Mouse (Mus musculus): ENCODE measurements around the gene Naa15.

Naa15 gene

GRCm38 (mm10) chr3:51393651-51394050 lies 21.3 kb upstream of the Naa15 start:
- no peak for DNase-seq (ENCODE audit: low read depth, low spot score)

DNA sequence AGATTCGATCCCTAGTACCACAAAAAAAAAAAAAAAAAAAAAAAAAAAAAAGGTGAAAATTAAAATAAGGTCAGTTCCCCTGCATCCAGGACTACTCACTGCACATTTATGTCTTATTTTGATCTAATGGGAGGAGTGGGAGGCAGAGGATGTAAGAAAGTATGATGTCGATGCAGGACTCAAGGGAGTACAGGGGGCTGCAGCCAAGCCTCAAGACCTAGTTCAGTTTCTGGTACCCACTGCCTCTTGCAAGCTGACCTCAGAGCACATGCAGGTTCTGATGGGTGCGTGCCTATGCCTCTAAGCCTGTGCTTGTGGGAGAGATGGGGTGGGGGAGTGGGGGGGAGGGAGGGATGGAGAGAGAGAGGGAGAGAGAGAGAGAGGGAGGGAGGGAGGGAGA lies 20.1 kb upstream of the Naa15 start:
- no peak for DNase-seq (ENCODE audit: low read depth, low spot score)

DNA sequence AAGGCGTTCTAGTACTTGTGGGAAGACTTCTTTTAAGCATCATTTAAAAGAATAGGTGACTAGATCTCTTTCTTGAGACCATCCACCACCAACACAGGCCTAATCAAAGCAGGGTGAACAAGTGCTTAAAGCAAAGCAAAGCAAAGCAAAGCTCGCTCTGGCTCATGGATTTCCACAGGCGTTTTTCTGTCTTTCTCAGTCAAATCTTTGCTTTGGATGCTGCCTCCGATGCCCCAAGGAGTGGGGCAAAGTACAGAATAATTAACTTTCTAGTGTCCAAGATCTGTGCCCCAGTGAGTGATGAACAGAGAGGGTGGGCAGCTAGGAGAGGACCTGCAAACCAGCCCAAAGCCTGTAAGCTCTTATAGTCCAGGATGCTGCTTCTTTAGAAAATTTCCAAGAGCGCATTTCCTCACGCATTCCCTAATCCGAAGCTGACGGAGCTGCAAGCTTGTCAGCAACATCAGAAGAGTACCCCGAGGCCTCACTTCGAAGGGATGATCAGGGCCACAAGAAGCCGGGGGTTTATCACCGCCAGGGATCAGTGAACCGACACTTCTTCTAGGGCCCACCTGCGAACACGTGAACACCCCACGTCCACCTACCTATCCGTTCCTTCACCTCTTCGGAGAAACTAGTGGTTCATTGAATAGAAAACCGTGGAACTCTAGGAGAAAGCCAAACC lies 19.3 kb upstream of the Naa15 start:
- DNase-seq (ENCODE audit: low read depth, low spot score) = no peak

DNA sequence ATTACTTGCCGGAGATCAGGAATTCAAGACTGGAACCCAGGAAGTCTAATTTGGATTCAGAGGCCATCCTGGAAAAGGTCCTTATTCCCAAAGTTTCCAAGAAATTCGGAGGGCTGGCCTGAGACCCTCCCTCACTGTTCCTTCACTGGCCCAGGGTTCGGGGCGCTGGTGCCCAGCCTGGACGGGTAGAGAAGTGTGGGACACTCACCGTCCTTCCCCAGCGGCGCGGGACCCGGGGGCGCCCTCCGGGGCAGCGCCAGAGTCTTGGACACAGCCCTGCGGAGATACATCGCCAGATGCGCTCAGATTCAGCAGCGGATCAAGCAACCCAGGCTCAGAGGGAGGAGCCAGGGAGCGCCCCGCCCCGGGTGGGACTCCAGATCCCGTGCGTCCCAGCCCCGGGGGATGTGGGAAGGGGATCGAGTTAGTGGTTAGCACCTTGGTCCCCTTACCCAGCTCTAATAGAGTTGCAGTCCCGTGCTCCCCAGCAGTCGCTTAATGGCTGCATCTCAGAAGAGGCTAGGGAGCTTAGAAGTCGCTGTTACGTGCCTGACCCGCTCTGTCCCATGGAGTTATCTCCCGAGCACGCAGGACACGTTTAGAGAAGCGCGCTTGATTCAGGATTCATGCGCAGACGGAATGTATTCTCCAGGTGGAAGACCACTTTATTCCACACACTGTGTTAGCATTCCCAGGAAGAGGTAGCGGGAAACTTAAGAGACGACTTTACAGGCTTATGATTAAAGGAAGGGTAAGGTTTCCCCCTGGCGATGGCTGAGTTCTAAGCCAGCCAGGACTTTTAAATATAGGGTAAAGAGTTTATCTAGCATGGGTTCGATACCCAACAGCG lies 18.5 kb upstream of the Naa15 start, which contains the start of gene Mgarp:
TSS of gene Mgarp (minus strand) at position 520 of the 850 bp plus-strand sequence.
- DNase-seq (ENCODE audit: low read depth, low spot score) = peak; percentile 90

- peak; percentile 50 for DNase-seq (ENCODE audit: low read depth, low spot score)
Observed at GRCm38 (mm10) chr3:51397700-51398299, 17.1 kb upstream of the Naa15 start.

- DNase-seq (ENCODE audit: low read depth, low spot score) = peak; percentile 53
Observed at GRCm38 (mm10) chr3:51398667-51399066, 16.3 kb upstream of the Naa15 start.

GRCm38 (mm10) chr3:51399531-51399930 lies 15.4 kb upstream of the Naa15 start:
- no peak for DNase-seq (ENCODE audit: low read depth, low spot score)

DNA sequence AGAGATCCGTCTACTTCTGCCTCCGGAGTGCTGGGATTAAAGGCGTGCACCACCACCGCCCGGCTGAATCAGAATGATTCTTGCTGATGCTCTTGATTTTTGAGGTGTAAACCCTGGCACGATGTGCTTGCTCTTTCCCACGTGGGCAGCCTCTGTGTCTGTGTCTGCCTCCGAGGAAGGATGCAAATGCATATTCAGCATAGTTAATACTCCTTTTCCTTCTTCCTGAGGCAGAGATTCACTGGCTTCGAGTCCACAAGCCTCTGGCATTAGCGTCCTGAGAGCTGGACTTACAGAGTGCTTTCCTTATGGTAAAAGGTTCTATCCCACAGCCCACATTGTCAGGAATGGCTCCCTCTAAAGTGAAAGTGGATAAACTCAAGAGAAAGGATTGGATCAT lies 14.3 kb upstream of the Naa15 start:
- no peak for DNase-seq (ENCODE audit: low read depth, low spot score)

DNA sequence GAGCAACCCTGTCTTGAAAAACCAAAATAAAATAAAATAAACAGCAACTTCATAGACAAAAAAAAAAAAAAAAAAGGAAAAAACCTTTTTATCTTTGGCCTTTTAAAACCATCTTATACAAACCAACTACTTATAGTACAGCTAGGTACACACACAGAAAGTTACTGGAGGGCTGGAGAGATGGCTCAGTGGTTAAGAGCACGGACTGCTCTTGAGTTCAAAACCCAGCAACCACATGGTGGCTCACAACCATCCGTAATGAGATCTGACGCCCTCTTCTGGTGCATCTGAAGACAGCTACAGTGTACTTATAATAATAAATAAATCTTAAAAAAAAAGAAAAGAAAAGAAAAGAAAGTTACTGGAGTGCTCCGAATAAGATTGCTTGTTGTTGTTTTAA lies 12.9 kb upstream of the Naa15 start:
- DNase-seq (ENCODE audit: low read depth, low spot score) = peak; percentile 28

GRCm38 (mm10) chr3:51402628-51403027 lies 12.3 kb upstream of the Naa15 start:
- no peak for DNase-seq (ENCODE audit: low read depth, low spot score)

GRCm38 (mm10) chr3:51407870-51408560 lies 6.9 kb upstream of the Naa15 start:
- no peak for DNase-seq (ENCODE audit: low read depth, low spot score)

DNA sequence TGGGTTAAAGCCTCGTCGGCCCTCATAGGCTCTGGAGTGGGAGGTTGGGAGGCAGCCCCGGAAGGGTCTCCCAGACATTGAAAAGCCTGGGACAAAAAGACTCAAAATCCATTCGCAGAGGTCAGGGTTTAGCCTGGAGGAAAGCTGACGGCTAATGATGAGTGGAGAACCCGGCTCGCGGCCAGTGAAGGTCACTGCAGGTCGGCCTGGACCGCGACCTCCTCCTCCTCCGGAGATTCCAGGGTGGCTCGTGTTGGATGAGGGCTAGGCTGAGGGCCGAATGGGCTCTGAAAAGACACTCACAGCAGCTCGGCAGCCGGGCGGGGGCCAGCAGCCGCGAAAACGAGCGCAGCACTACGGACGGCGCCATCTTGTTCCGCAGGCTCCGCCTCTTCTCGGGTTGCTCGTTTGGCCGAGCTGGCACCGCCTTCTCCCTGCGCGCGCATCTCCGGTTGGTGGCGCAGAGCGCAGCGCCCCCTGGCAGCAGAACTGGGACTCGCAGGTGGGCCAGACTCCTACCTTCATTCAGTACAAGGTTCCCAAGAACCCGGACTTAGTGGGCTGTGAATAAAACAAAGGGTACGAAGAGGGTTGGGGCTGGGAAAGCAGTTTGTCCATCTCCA lies 6.3 kb upstream of the Naa15 start, which contains the start of gene Ndufc1:
TSS of gene Ndufc1 (minus strand) at position 428 of the 623 bp plus-strand sequence.
- DNase-seq (ENCODE audit: low read depth, low spot score) = peak; percentile 94

GRCm38 (mm10) chr3:51412457-51412856 lies 2.5 kb upstream of the Naa15 start:
- no peak for DNase-seq (ENCODE audit: low read depth, low spot score)

- no peak for DNase-seq (ENCODE audit: low read depth, low spot score)
Observed at GRCm38 (mm10) chr3:51413276-51413675, 1.7 kb upstream of the Naa15 start.

DNA sequence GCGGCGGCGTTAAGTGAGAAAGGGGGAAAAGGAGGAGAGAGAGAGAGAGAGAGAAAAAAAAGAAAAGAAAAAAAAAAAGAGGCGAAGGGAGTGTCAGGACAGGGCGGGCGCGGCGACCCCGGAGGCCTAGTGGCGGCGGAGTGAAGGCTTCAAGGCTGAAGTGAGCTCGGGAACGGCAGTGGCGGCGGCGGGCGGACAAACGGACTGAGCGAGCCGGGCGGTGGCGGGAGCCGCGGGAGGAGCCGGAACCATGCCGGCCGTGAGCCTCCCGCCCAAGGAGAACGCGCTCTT lies 1.1 kb downstream of the Naa15 start:
- DNase-seq (ENCODE audit: low read depth, low spot score) = no peak

DNA sequence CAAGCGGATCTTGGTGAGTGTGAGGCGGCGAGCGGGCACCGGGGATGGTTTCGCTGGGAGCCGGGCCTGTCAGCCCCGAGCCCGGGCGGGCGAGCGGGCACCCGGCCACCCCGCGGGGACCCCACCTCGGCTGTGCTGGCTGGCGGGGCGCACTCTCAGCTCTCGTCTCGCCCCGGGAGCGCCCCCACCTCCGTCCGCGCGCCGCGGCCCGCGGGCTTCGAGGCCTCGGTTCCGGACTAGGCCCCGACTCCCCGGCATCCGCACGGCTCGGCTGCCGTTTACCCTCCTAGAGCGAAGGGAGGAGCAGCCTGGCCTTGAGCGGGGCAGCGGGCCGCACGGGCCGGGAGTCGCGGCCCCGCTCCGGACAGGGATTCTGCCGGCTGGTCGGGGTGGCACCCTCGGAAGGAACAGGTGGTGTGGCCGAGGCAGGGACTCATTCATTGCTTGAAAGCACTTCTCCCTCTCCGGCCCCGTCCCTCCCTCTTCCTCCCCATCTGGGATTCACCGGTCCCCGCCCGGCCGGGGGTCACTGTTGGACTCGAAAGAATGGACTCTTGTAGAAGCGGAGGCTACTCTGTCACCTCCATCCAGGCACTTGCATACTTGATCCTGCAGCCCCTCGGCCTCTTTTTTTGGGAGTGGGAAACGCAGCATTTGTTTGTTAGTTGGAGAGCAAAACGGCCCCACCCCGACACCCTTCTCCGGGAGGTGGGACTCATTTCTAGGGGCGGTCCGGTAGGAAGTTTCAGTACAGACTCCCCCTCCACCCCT lies 1.6 kb downstream of the Naa15 start:
- peak; percentile 80 for DNase-seq (ENCODE audit: low read depth, low spot score)

- DNase-seq (ENCODE audit: low read depth, low spot score) = no peak
Observed at GRCm38 (mm10) chr3:51417135-51417458, 2.1 kb downstream of the Naa15 start.

DNA sequence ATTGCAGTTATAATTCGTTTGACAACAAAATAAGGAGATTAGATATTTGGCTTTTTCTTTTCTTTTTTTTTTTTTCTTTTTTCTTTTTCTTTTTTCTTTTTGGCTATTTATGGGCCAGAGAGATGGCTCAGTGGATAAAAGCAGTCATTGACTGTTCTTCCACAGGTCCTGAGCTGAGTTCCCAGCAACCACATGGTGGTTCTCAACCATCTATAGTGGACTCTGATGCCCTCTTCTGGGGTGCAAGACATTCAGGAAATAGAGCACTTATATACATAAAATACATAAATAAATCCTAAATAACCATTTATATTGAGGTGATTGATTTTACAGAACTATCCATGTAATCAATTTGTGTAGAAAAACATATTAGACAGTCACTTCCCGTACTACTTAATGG lies 2.5 kb downstream of the Naa15 start:
- DNase-seq (ENCODE audit: low read depth, low spot score) = no peak

DNA sequence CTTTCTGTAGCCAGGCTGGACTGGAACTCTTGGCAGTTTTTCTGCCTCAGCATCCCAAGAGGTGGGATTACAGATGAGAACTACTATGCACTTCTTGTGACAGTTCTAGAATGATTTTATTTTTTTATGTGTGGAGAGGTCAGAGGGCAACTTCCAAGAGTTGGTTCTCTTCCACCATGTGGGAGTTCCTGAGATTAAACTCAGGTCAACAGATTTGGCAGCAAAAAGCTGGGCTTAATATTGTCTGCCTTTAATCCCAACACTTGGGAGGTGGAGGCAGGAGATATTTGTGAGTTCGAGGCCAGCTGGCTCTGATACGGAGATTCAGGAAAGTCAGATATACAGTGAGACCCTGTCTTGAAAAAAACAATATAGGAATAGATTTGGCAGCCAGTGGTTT lies 3.0 kb downstream of the Naa15 start:
- no peak for DNase-seq (ENCODE audit: low read depth, low spot score)

DNA sequence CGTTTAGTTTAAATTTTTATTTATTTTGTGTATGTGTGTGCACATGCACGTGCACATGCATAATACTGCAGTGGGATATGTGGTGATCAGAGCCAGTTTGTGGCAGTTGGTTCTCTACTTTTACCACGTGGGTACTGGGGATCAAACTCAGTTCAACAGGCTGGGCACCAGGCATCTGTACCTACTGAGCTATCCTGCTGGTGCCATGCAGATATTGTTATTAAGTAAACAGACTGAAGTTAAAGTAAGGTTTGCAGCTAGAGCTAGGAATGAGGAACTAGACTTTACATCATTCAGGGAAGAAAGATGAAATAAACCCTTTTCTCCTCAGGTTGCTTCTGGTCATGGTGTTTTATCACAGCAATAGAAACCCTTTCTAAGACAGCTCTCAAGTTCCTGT lies 7.0 kb downstream of the Naa15 start:
- no peak for DNase-seq (ENCODE audit: low read depth, low spot score)

DNA sequence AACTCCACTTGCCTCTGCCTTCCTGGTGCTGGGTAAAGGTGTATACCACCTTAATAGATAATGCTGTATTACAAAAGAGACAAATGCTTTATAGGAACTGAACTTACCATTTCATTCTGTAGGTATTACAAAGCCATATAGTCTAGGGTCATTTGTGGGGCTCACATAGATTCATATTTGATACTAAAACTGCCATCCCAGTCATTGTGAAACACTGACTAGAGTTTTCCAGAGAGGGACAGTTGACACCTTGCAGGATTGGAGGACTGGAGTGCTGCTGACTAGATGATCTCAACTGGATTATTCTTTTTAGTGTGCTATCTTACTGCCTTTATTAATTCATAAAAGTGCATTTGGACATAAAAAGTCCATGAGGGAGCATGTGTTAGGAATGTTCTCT lies 10.4 kb downstream of the Naa15 start:
- no peak for DNase-seq (ENCODE audit: low read depth, low spot score)
